Comparison of ENCODE assay signal across 8 mouse cellular contexts in the genomic region with DNA sequence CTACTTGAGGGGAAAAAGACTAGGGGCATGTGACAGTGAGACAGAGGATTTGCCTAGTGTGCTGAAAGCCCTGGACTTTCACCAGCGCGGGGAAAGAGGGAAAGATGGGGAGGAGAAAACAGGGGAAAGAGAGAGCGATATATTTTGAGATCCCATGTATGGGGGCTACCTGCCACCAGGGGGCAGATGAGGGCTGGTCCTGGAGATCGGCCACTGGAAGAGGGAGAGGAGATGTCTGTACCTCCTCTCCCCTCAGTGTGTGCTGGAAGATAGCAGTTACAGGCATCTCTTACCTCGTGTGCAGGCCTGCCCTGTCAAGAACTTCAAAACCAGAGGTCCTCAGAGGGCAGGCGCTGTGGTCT.
A peak's percentile ranks its signal among the peaks of the same experiment; 100 is the strongest.
DNase-seq lines count a peak whose midpoint lies in the region; ATAC-seq and TF ChIP-seq lines count a peak whose summit lies in the region.

No protein-coding gene starts in this region.

- H3K9me3 ChIP-seq in hindbrain, embryonic 13.5 days, result peaks cover 4% of the 10 kb centered on the region; the same call in 1 of the 2 replicates
- H3K9me3 ChIP-seq in megakaryocyte, embryonic 14.5 days, result peaks cover 11% of the 10 kb centered on the region

- peak; percentile 83 for ATAC-seq in hindbrain, embryonic 13.5 days (ENCODE audit: low FRiP score)

- 3% methylated on average over 6 of the region's 6 CpGs for WGBS in cerebellum, adult 2 months
- WGBS in hindbrain, embryonic 13.5 days, result 3% methylated on average over 6 of the region's 6 CpGs

- H3K27ac ChIP-seq in cerebellum, adult 2 months (ENCODE audit: insufficient read depth, low read length), result no peak overlapping the region
- H3K27ac ChIP-seq in hindbrain, embryonic 13.5 days, result no peak overlapping the region

- H3K27me3 ChIP-seq in cerebellum, adult 2 months (ENCODE audit: control insufficient read depth, insufficient read depth, low read length), result no peaks in the 10 kb centered on the region
- H3K27me3 ChIP-seq in hindbrain, embryonic 13.5 days, result 0 out of 2 replicates have a peak, but pooled peaks cover 2% of the 10 kb centered on the region
- H3K27me3 ChIP-seq in megakaryocyte, embryonic 14.5 days (replicated peaks), result peaks cover 40% of the 10 kb centered on the region

- peak overlapping the region; percentile 62 for H3K9ac ChIP-seq in hindbrain, embryonic 13.5 days

- no peaks in the 10 kb centered on the region for H3K4me1 ChIP-seq in cerebellum, adult 2 months (ENCODE audit: control insufficient read depth, insufficient read depth, low read length)
- peaks cover 14% of the 10 kb centered on the region for H3K4me1 ChIP-seq in hindbrain, embryonic 13.5 days (replicated peaks)
- peaks cover 13% of the 10 kb centered on the region for H3K4me1 ChIP-seq in megakaryocyte, embryonic 14.5 days

- no peak for TF ChIP-seq POLR2A in cerebellum, adult 2 months (IDR thresholded peaks at IDR 0.05; ENCODE audit: borderline replicate concordance, insufficient read depth, low read length)

- peak overlapping the region; percentile 43 for H3K4me3 ChIP-seq in cerebellum, adult 2 months (replicated peaks; ENCODE audit: insufficient read depth, low read depth, low read length)
- peak overlapping the region; percentile 24 for H3K4me3 ChIP-seq in hindbrain, embryonic 13.5 days
- peak overlapping the region; percentile 86 for H3K4me3 ChIP-seq in megakaryocyte, embryonic 14.5 days (replicated peaks)

- peak overlapping the region; percentile 52 for H3K4me2 ChIP-seq in hindbrain, embryonic 13.5 days

- no peaks in the 10 kb centered on the region for H3K36me3 ChIP-seq in hindbrain, embryonic 13.5 days
- H3K36me3 ChIP-seq in megakaryocyte, embryonic 14.5 days (replicated peaks; ENCODE audit: low read length), result no peaks in the 10 kb centered on the region

- peak; percentile 78 for TF ChIP-seq CTCF in cerebellum, adult 2 months (IDR thresholded peaks at IDR 0.05; ENCODE audit: borderline replicate concordance, insufficient read depth, low read depth, low read length)

- intact Hi-C loops in left cerebral cortex, postnatal 10 days (cut with DNase I), result no loop called here

- peak; percentile 90 for DNase-seq in NIH3T3 (ENCODE audit: low read depth)
- DNase-seq in cerebellum, adult 2 months, result peak; percentile 45 to 60
- DNase-seq in forelimb bud, embryonic 11.5 days (ENCODE audit: low read depth, low spot score), result peak; percentile 76
- DNase-seq in left cerebral cortex, postnatal 10 days (ENCODE audit: extremely low spot score in 1 of 2, low spot score in 2 of 2), result peak; percentile 20 to 81
- DNase-seq in right cerebral cortex, adult 2 months (ENCODE audit: low spot score in 2 of 2), result peak; percentile 60 to 72
- peak; percentile 44 to 53 for DNase-seq in urinary bladder, postnatal 36 days (ENCODE audit: low spot score in 2 of 2)

Comparison
In these comparisons a context has a peak if more than half of its experiments do, and no peak if none do; other contexts are left out.
1. H3K4me3 ChIP-seq: peak in every context shown above with its lines; median percentile 86 in megakaryocyte, embryonic 14.5 days; 43 in cerebellum, adult 2 months; 24 in hindbrain, embryonic 13.5 days.